Mouse (Mus musculus) C2C12 (cell line): Measurements from ENCODE around the gene Ppp1r9b.

Source experiments
- CEBPB ChIP-seq: IDR thresholded peaks from one replicate; pipeline ENCODE4 v1.6.1; 2011; ENCODE audit warnings: low read depth, mild to moderate bottlenecking, control low read depth, moderate library complexity
- CTCF ChIP-seq: IDR thresholded peaks from one replicate; pipeline ENCODE4 v1.5.1; 2011; ENCODE audit not compliant: control insufficient read depth, insufficient read depth, insufficient read length
- MAX ChIP-seq: IDR thresholded peaks from one replicate; pipeline ENCODE4 v1.6.1; 2011; ENCODE audit warnings: mild to moderate bottlenecking, control low read depth
- MYOG ChIP-seq: IDR thresholded peaks from one replicate; pipeline ENCODE4 v1.6.1; 2011; ENCODE audit not compliant: control insufficient read depth, insufficient read length; ENCODE audit errors: extremely low read depth
- USF1 ChIP-seq: IDR thresholded peaks from one replicate; pipeline ENCODE4 v1.6.1; 2011; ENCODE audit warnings: low read depth, mild to moderate bottlenecking, control low read depth, moderate library complexity

- TF ChIP-seq USF1 (no peak), MAX (no peak), CTCF (no peak), CEBPB (no peak), MYOG (no peak)
These were observed 48.9 kb downstream of the Ppp1r9b start for GRCm38 (mm10) chr11:95039766-95040165.
